Mouse (Mus musculus): Measurements from ENCODE around the gene Slc16a12. TPM values are rescaled to one million over a fixed set of nuclear protein-coding genes. Genes with fewer than 3 reads are reported as not detected.

Gene Slc16a12
- total RNA-seq, 2 experiments from 2014 or later, result 5.9 to 10.2 TPM

DNA sequence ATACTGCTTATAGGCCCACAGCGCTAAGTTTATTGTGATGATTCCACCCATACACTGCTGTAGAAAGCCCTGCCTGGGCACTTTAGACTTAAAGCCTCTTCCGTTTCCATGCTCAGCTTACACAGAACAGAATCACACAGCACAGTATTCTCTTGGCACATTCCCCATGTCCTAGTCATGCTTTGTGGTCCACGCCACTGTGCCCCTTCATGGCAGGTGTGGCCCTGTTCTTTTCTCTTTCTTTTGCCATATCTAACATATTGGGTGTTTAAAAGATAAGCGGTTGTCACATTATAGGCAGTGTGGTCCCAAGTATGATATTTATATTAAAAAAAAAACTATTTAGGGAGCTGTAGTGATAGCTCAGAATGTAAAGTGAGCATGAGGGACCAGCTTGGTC, 16.5 kb downstream of the Slc16a12 start:
- no peak for DNase-seq (ENCODE audit: low spot score in 2 of 2)

DNA sequence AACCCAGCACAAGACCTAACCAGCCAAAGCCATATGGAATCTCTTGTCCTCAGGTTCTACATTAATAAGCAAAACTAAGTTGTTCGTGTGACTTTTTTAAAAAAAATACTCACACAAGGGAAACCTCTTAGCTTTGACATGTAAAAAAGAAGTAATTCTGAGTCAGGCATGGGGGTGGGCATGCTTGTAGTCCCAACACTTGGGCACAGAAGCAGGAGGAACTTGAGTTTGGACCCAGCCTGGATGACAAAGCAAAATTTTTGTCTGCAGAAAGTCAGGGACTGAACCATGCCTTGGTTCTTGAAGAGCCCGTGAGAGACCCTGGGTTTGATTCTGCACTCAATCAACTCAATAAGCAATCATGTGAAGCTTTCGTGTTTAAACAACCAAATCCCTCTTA, 17.6 kb downstream of the Slc16a12 start:
- no peak for DNase-seq (ENCODE audit: low spot score in 2 of 2)

DNA sequence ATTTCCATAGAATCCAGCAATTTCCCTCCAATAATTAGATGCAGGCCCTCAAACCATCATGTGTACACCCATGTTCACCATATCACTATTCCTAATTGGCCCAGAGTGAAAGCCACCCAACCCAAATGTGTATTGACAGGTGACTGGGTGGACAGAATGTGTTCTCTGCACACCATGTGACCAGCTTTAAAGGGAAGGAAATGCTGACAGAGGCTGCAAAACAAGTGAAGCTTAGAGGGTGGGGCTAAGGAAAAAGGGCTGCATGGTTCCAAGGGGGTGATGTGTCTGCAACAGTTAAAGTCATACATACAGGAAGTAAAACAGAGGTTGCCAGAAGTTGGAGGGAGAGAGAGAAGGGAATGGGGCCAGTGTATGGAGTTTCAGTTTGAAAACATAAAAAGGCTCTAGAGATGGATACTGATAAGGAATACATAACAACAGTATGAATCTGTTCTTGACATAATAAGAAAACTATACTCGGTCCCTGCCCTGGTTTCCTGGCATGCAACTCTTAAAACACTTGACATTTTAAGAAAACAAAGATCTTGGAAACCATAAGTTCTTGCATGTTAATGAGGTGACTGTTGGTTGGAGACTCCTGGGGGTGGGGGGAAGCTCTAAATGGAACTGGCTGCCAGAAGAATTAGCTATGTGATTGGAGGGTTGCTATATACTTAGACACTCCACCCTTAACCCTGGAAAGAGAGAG, 20.7 kb downstream of the Slc16a12 start:
- DNase-seq (ENCODE audit: low spot score in 2 of 2), result no peak

DNA sequence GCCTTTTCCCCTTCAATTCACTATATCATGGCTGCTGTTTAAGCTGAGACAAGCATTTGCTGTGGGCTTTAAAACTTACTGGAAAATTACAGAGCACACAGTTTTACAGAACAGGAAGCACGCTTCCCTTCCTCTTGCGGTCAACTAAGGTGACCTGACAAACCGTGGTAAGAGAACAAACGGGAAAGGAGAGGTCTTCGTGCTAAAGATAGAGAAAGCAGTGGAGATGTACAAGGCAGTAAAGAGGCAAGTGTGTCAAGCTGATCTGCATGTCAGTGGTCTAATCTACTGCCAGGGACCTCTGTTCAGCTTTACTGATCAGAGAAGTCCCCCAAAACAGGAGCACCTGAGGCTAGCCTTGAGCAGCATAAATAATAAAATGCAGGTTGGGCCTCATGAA, 21.7 kb downstream of the Slc16a12 start:
- no peak for DNase-seq (ENCODE audit: low spot score in 2 of 2)

DNA sequence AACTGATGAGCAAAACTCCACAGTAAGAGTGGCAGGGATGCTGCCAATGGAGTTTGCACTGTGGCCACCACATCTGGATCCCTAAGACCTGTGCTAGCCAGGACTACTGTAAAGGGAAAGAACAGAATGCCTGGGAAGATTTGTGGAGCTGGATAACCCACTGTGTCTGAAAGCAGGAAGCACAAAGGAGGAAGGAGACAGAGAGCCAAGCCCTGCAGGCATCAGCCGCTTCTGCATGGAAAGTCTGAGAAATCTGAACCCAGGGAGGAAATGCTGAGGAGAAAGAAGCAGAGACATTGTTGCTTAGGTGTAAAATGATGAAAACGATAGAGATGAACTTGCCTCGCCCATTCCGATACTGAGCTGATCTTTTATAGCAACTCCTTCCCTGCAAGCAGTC, 22.5 kb downstream of the Slc16a12 start:
- no peak for DNase-seq (ENCODE audit: low spot score in 2 of 2)

DNA sequence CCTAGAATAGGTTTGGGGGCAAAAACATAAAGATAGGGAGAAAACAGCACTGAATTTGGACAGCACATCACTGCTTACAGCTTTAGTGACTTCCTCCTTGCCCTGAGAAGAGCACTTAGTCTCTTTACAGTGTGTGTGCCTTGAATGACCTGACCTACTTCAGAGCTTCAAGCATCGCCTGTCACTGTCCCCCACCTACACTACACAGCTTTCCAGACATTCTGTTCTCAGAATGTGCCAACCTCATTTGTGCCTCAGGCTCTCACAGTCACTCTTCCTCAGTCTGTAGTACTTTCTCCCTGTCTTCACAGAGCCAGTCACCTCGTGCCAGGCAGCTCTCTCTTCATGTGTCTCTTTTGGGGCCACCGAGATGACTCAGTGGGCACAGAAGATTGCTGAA, 24.5 kb downstream of the Slc16a12 start:
- DNase-seq (ENCODE audit: low spot score in 2 of 2), result no peak

- no peak for DNase-seq (ENCODE audit: low spot score in 2 of 2)
Observed at GRCm38 (mm10) chr19:34720130-34720529, 27.0 kb downstream of the Slc16a12 start.

DNA sequence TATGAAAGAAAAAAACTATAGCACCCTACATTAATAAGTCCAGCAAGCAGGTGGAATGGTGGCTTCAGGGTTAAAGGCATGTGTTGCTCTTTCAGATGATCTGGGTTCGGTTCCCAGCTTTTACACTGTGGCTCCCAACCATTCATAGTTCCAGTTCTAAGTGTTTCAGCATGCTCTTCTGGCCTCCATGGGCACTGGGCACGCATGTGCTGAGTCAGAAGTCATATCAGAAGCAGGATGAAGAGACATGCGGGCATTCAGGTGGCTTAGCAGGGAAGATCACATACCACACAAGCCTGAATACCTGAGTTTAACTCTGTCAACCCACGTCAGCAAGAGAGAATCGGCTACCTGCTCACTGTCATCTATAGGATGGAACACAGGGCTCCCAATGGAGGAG, 28.1 kb downstream of the Slc16a12 start:
- DNase-seq (ENCODE audit: low spot score in 2 of 2), result no peak

GRCm38 (mm10) chr19:34718478-34718877, 28.6 kb downstream of the Slc16a12 start:
- DNase-seq (ENCODE audit: low spot score in 2 of 2), result no peak

DNA sequence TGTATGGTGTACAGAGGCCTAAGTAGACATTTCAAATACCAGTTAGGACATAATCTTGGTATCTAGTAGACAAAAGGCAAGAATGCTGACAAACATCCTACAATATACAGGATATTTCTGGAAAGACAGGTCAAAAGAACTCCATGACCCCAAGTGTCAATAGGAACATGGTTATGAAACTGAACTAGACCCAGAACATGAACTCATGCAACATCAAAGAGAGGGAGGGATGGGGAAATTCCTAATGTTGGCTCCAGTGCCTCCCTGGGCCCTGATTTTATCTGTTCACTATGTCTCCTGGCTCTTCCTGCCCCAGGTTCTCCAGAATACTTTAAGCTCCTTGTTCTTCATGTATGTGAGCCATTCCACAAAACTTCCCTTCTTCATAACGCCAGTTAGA, 31.2 kb downstream of the Slc16a12 start:
- DNase-seq (ENCODE audit: low spot score in 2 of 2), result no peak

GRCm38 (mm10) chr19:34714250-34714666, 32.8 kb downstream of the Slc16a12 start:
- no peak for DNase-seq (ENCODE audit: low spot score in 2 of 2)

- no peak for DNase-seq (ENCODE audit: low spot score in 2 of 2)
Observed at GRCm38 (mm10) chr19:34712050-34712449, 35.0 kb downstream of the Slc16a12 start.

- DNase-seq (ENCODE audit: low spot score in 2 of 2), result no peak
Observed at GRCm38 (mm10) chr19:34708221-34708620, 38.9 kb downstream of the Slc16a12 start.

GRCm38 (mm10) chr19:34707571-34707970, 39.5 kb downstream of the Slc16a12 start:
- DNase-seq (ENCODE audit: low spot score in 2 of 2), result no peak

- DNase-seq (ENCODE audit: low spot score in 2 of 2), result no peak
Observed at GRCm38 (mm10) chr19:34706261-34706660, 40.8 kb downstream of the Slc16a12 start.

- no peak for DNase-seq (ENCODE audit: low spot score in 2 of 2)
Observed at GRCm38 (mm10) chr19:34705141-34705540, 41.9 kb downstream of the Slc16a12 start.

- DNase-seq (ENCODE audit: low spot score in 2 of 2), result no peak
Observed at GRCm38 (mm10) chr19:34699300-34699699, 47.8 kb downstream of the Slc16a12 start.

DNA sequence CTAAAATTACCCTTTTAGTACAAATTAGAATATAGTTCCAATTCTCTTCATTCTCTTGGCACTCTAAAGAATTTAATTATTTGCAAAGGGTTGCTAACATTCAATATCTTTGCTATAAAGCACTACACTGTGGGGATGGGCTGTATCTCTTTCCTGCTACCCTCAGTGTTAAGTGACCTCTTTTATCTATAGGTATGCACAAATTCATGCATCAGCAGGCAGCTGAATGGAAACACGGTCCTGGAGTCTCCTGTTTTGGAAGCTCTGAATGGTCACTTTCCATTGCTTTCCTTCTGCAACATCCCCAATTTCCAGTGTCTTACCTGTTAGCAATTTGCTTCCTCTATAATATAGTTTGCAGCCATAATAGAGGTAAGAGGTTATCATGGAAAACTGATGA, 48.2 kb downstream of the Slc16a12 start:
- DNase-seq (ENCODE audit: low spot score in 2 of 2), result no peak

GRCm38 (mm10) chr19:34698432-34698831, 48.7 kb downstream of the Slc16a12 start:
- DNase-seq (ENCODE audit: low spot score in 2 of 2), result no peak

GRCm38 (mm10) chr19:34697461-34697860, 49.6 kb downstream of the Slc16a12 start:
- no peak for DNase-seq (ENCODE audit: low spot score in 2 of 2)

- DNase-seq (ENCODE audit: low spot score in 2 of 2), result no peak
Observed at GRCm38 (mm10) chr19:34696352-34696986, 50.6 kb downstream of the Slc16a12 start.

- DNase-seq (ENCODE audit: low spot score in 2 of 2), result no peak
Observed at GRCm38 (mm10) chr19:34691402-34691801, 55.7 kb downstream of the Slc16a12 start.

DNA sequence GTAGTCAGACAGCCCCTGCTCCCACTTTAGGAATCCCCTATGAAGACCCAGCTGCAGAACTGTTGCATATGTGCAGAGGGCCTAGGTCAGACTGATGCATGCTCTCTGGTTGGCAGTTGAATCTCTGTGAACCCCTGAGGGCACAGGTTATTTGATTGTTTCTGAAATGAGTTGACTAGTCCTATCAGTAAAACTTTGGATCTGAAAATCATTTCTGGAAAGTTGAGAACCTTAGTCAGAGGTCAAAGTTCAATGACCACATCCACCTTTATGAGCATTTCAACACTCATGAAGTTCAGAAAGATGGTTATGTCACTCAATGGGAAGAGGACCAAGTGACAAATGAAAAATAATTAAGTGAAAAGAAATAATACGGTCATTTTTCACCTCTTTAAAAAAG, 61.6 kb downstream of the Slc16a12 start:
- DNase-seq (ENCODE audit: low spot score in 2 of 2), result no peak
